Mouse (Mus musculus) megakaryocyte, embryonic 14.5 days (primary cell): ENCODE data around the gene Epb41l4b.

Source experiments
- FLI1 ChIP-seq: IDR thresholded peaks from 2 replicates; pipeline ENCODE4 v1.6.1; 2012; ENCODE audit warnings: low read length, inconsistent platforms, mixed read lengths
- GATA1 ChIP-seq: IDR thresholded peaks from 3 replicates; pipeline ENCODE4 v1.6.1; 2012; ENCODE audit warnings: mixed read lengths, low read length, inconsistent platforms, borderline replicate concordance

DNA sequence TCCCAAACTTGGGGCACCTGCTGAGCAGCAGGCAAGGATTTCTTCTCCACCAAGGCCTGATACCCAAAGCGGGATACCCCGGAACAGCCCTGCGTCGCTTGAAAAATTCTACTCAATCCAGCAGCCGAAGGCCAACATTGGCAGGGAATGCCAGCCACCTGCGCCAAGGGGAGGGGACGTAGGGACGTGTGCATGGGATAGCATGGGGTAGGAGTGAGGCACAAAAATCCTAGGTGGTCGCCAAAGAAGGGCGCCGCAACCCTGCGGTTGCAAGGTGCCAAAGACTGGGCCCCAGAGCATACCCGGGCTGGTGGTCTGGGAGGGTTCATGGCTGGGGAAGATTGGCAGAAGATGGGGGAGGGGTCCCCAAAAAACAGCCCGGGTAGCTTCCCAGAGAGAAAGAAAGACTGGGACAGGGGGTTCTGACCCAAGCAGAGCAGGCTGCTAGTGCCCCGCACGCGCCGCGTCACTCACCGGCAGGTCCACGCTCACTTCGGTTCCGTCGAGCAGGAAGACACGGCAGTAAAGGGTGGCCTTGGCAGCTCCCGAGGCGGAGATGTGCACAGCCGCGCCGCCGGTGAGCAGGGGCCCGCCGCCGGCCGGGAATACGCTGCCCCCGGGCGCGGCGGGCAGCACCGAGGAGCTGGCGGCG lies 737 bp downstream of the Epb41l4b start:
- TF ChIP-seq GATA1 = no peak
- TF ChIP-seq FLI1 = no peak
